Mouse (Mus musculus) CH12.LX (cell line): Measurements from ENCODE around the gene Cenpp. TPM values are rescaled to one million over a fixed set of nuclear protein-coding genes. Genes with fewer than 3 reads are reported as not detected.

Experiments
- DNase-seq: peaks from one replicate; pipeline ENCODE4 v3.0.0-alpha.2; 2013; ENCODE audit errors: extremely low read depth
- H3K27ac ChIP-seq: 2 replicates; pipeline ENCODE4 v1.5.1; 2012; ENCODE audit warnings: low read depth, mild to moderate bottlenecking, control low read depth, moderate library complexity; ENCODE audit not compliant: insufficient read depth
- H3K27me3 ChIP-seq: replicated peaks from 2 replicates; pipeline ENCODE3; 2012; ENCODE audit warnings: inconsistent platforms
- H3K36me3 ChIP-seq, 2 experiments: replicated peaks in 1 of 2; 2 replicates each; pipeline versions ENCODE3 to v1.6.1; 2012; ENCODE audit warnings: inconsistent platforms in 1 of 2, low read length in 1 of 2, mild to moderate bottlenecking in 1 of 2, mixed read lengths in 1 of 2, moderate library complexity in 1 of 2; ENCODE audit not compliant: control insufficient read depth in 1 of 2, insufficient read depth in 1 of 2
- H3K4me1 ChIP-seq, 2 experiments: 2 replicates each; pipeline ENCODE4 v1.6.1; 2012; ENCODE audit warnings: inconsistent platforms in 1 of 2, moderate library complexity in 1 of 2; ENCODE audit not compliant: insufficient read depth in 2 of 2, control insufficient read depth in 1 of 2
- H3K4me2 ChIP-seq: 2 replicates; pipeline ENCODE4 v1.6.1; 2012; ENCODE audit warnings: low read depth, mild to moderate bottlenecking, control low read depth; ENCODE audit not compliant: poor library complexity, insufficient read depth, severe bottlenecking
- H3K4me3 ChIP-seq, 3 experiments: fragments of 150-350 bp in 1 of 3; sonication (generic) in 1 of 3; replicated peaks in 1 of 3; 2 replicates each; pipeline versions ENCODE3 to v1.5.1; 2011 to 2012; ENCODE audit warnings: low read depth in 2 of 3, low read length in 2 of 3, mild to moderate bottlenecking in 2 of 3, moderate library complexity in 2 of 3, control low read depth in 1 of 3, improper control_type of control experiment in 1 of 3, inconsistent platforms in 1 of 3, mixed read lengths in 1 of 3; ENCODE audit not compliant: poor library complexity in 1 of 3
- H3K79me2 ChIP-seq: replicated peaks from 2 replicates; pipeline ENCODE4 v1.6.1; 2012; ENCODE audit warnings: mild to moderate bottlenecking, moderate library complexity; ENCODE audit not compliant: control insufficient read depth, poor library complexity, insufficient read depth, severe bottlenecking; ENCODE audit errors: extremely low read depth
- H3K9ac ChIP-seq: 2 replicates; pipeline ENCODE4 v1.6.1; 2012; ENCODE audit warnings: low read depth, mild to moderate bottlenecking, control low read depth, moderate library complexity; ENCODE audit not compliant: insufficient read depth
- H3K9me3 ChIP-seq: replicated peaks from 2 replicates; pipeline ENCODE3; 2012; ENCODE audit warnings: low read length, inconsistent platforms, mixed read lengths
- BHLHE40 ChIP-seq: IDR thresholded peaks from 2 replicates; pipeline ENCODE4 v1.6.1; 2011; ENCODE audit warnings: mild to moderate bottlenecking, low read depth, low read length, improper control_type of control experiment
- CHD1 ChIP-seq: IDR thresholded peaks from 2 replicates; pipeline ENCODE4 v1.6.1; 2012; ENCODE audit warnings: low read depth, low read length, improper control_type of control experiment, inconsistent platforms
- CTCF ChIP-seq, 2 experiments: IDR thresholded peaks in 1 of 2; conservative IDR thresholded peaks in 1 of 2; 2 replicates each; pipeline ENCODE4 v1.5.1; 2011 to 2012; ENCODE audit warnings: low read depth in 2 of 2, low read length in 2 of 2, improper control_type of control experiment in 1 of 2, inconsistent platforms in 1 of 2, mild to moderate bottlenecking in 1 of 2, moderate library complexity in 1 of 2
- EP300 ChIP-seq: IDR thresholded peaks from 2 replicates; pipeline ENCODE4 v1.6.1; 2011; ENCODE audit warnings: low read length, improper control_type of control experiment
- HCFC1 ChIP-seq: IDR thresholded peaks from 2 replicates; pipeline ENCODE4 v1.6.1; 2012; ENCODE audit warnings: low read depth, mild to moderate bottlenecking, inconsistent platforms, low read length, improper control_type of control experiment
- JUN ChIP-seq: IDR thresholded peaks from 2 replicates; pipeline ENCODE4 v1.6.1; 2011; ENCODE audit warnings: low read depth, mild to moderate bottlenecking, low read length, improper control_type of control experiment, moderate library complexity; ENCODE audit not compliant: insufficient read depth
- MEF2A ChIP-seq: IDR thresholded peaks from 2 replicates; pipeline ENCODE4 v1.6.1; 2014; ENCODE audit warnings: low read depth, mild to moderate bottlenecking, inconsistent platforms, low read length, improper control_type of control experiment, borderline replicate concordance
- MYC ChIP-seq: IDR thresholded peaks from 2 replicates; pipeline ENCODE4 v1.6.1; 2011; ENCODE audit warnings: low read depth, mild to moderate bottlenecking, improper control_type of control experiment, low read length
- PAX5 ChIP-seq: IDR thresholded peaks from 2 replicates; pipeline ENCODE4 v1.6.1; 2012; ENCODE audit warnings: low read length, inconsistent platforms, mixed read lengths
- POLR2A ChIP-seq: IDR thresholded peaks from 2 replicates; pipeline ENCODE4 v1.6.1; 2011; ENCODE audit warnings: low read depth, mild to moderate bottlenecking, improper control_type of control experiment, low read length
- POLR2AphosphoS2 ChIP-seq: IDR thresholded peaks from 2 replicates; pipeline ENCODE4 v1.6.1; 2011; ENCODE audit warnings: low read depth, low read length, improper control_type of control experiment
- RAD21 ChIP-seq: IDR thresholded peaks from 2 replicates; pipeline ENCODE4 v1.6.1; 2011; ENCODE audit warnings: low read depth, mild to moderate bottlenecking, low read length, improper control_type of control experiment, moderate library complexity
- RCOR1 ChIP-seq: conservative IDR thresholded peaks from 2 replicates; pipeline ENCODE4 v1.6.1; 2012; ENCODE audit warnings: low read depth, mild to moderate bottlenecking, inconsistent platforms, low read length, improper control_type of control experiment
- SMC3 ChIP-seq: IDR thresholded peaks from 2 replicates; pipeline ENCODE4 v1.6.1; 2011; ENCODE audit warnings: low read depth, low read length, improper control_type of control experiment
- TBP ChIP-seq: conservative IDR thresholded peaks from 2 replicates; pipeline ENCODE4 v1.6.1; 2011; ENCODE audit warnings: low read depth, low read length, improper control_type of control experiment
- TCF12 ChIP-seq: IDR thresholded peaks from 2 replicates; pipeline ENCODE4 v1.6.1; 2014; ENCODE audit warnings: low read depth, mild to moderate bottlenecking, inconsistent platforms, low read length, improper control_type of control experiment
- UBTF ChIP-seq: IDR thresholded peaks from 2 replicates; pipeline ENCODE4 v1.6.1; 2012; ENCODE audit warnings: low read depth, mild to moderate bottlenecking, inconsistent platforms, low read length, improper control_type of control experiment, moderate library complexity
- USF1 ChIP-seq: IDR thresholded peaks from 2 replicates; pipeline ENCODE4 v1.6.1; 2014; ENCODE audit warnings: low read depth, mild to moderate bottlenecking, inconsistent platforms, low read length, improper control_type of control experiment
- USF2 ChIP-seq: conservative IDR thresholded peaks from 2 replicates; pipeline ENCODE4 v1.6.1; 2011; ENCODE audit warnings: low read depth, low read length, improper control_type of control experiment
- ZKSCAN1 ChIP-seq: IDR thresholded peaks from 2 replicates; pipeline ENCODE4 v1.6.1; 2012; ENCODE audit warnings: low read depth, inconsistent platforms, low read length, improper control_type of control experiment, borderline replicate concordance
- ZMIZ1 ChIP-seq: IDR thresholded peaks from 2 replicates; pipeline ENCODE4 v1.6.1; 2012; ENCODE audit warnings: low read depth, mild to moderate bottlenecking, inconsistent platforms, low read length, improper control_type of control experiment
- dilution Hi-C: fragments of 300-500 bp; cut with MboI; formaldehyde crosslinking; loops from 2 replicates; pipeline ENCODE4 v1.14.3; 2020; ENCODE audit warnings: low sequenced_read_pairs; ENCODE audit not compliant: extremely low pct_unique_long_range_greater_than_20kb, extremely low pct_ligation_motif_present
- in situ Hi-C: fragments of 300-500 bp; cut with MboI; formaldehyde crosslinking; loops from 3 replicates; pipeline ENCODE4 v1.14.3; 2019; ENCODE audit warnings: low sequenced_read_pairs, low pct_ligation_motif_present, low pct_unique_long_range_greater_than_20kb, mixed read lengths
- polyA plus RNA-seq: library from polyadenylated mRNA; unstranded; fragments of >175 nt; gene quantifications from 2 replicates; pipeline ENCODE4 v1.2.1, GENCODE M21; 2012; ENCODE audit warnings: low read depth; ENCODE audit not compliant: insufficient read length
- total RNA-seq, 2 experiments: library from RNA; depleted of rRNA; stranded (reverse); fragments of 300-350 nt in 1 of 2; fragments of >200 nt in 1 of 2; gene quantifications; 2 replicates each; pipeline ENCODE4 v1.2.3; 2012 to 2014

Gene Cenpp
- total and polyA plus RNA-seq, 3 experiments: 11.2 to 35.3 (median 11.8) TPM

GRCm38 (mm10) chr13:49470319-49470718 lies 182.3 kb downstream of the Cenpp start:
- H3K4me1 ChIP-seq: peaks cover 7 to 21% of the 10 kb centered on the region in 2 experiments
- dilution Hi-C loops: no loop called here

GRCm38 (mm10) chr13:49469002-49469401 lies 183.6 kb downstream of the Cenpp start:
- H3K36me3 ChIP-seq: peaks cover 14 to 39% of the 10 kb centered on the region in 2 experiments
- no peaks in the 10 kb centered on the region for H3K27me3 ChIP-seq
- H3K9ac ChIP-seq: no peak overlapping the region
- H3K4me1 ChIP-seq: peaks cover 7 to 21% of the 10 kb centered on the region in 2 experiments
- no peak for DNase-seq
- H3K4me3 ChIP-seq: no peak overlapping the region
- H3K4me2 ChIP-seq: no peak overlapping the region
- in situ Hi-C loops (no loop called here), dilution Hi-C loops (no loop called here)
- H3K9me3 ChIP-seq: no peaks in the 10 kb centered on the region
- no peaks in the 10 kb centered on the region for H3K79me2 ChIP-seq
- H3K27ac ChIP-seq: no peak overlapping the region
- TF ChIP-seq POLR2AphosphoS2: no peak
- TF ChIP-seq CHD1: no peak
- no peak for TF ChIP-seq BHLHE40
- TF ChIP-seq MEF2A: no peak
- TF ChIP-seq USF1: no peak
- no peak for TF ChIP-seq RAD21
- TF ChIP-seq TCF12: no peak
- TF ChIP-seq HCFC1: no peak
- no peak for TF ChIP-seq TBP
- no peak for TF ChIP-seq PAX5
- no peak for TF ChIP-seq RCOR1
- no peak for TF ChIP-seq MYC
- no peak for TF ChIP-seq USF2
- no peak for TF ChIP-seq ZKSCAN1
- TF ChIP-seq CTCF (conservative IDR thresholded peaks at IDR 0.05 in 1 of 2, IDR thresholded peaks at IDR 0.05 in 1 of 2; ENCODE audit: low read depth in 2 of 2, low read length in 2 of 2): no peak
- TF ChIP-seq EP300: no peak
- no peak for TF ChIP-seq POLR2A
- TF ChIP-seq UBTF: no peak
- TF ChIP-seq SMC3: no peak
- no peak for TF ChIP-seq JUN

More at GRCm38 (mm10) chr13:49470319-49470718, 182.3 kb downstream of the Cenpp start:
- Histone ChIP-seq H3K9ac (no peak overlapping the region), H3K79me2 (no peaks in the 10 kb centered on the region), H3K27me3 (no peaks in the 10 kb centered on the region), H3K27ac (no peak overlapping the region), H3K4me3 (no peak overlapping the region), H3K9me3 (no peaks in the 10 kb centered on the region), H3K4me2 (no peak overlapping the region), H3K36me3 (peaks cover 1 to 27% of the 10 kb centered on the region in 2 experiments)
- in situ Hi-C loops: no loop called here
- TF ChIP-seq USF2 (no peak), ZMIZ1 (no peak), EP300 (no peak)
- no peak for DNase-seq
